Mouse (Mus musculus) liver, postnatal 0 days (tissue): ENCODE measurements around the gene Agtr1a.

Experiments
- CTCF ChIP-seq: sonication (generic); IDR thresholded peaks from 2 replicates; pipeline ENCODE4 v1.5.1; 2016; ENCODE audit warnings: antibody characterized with exemption, low read depth
- EP300 ChIP-seq: IDR thresholded peaks from 2 replicates; pipeline ENCODE4 v1.6.1; 2016; ENCODE audit warnings: antibody characterized with exemption, low read depth, mild to moderate bottlenecking

DNA sequence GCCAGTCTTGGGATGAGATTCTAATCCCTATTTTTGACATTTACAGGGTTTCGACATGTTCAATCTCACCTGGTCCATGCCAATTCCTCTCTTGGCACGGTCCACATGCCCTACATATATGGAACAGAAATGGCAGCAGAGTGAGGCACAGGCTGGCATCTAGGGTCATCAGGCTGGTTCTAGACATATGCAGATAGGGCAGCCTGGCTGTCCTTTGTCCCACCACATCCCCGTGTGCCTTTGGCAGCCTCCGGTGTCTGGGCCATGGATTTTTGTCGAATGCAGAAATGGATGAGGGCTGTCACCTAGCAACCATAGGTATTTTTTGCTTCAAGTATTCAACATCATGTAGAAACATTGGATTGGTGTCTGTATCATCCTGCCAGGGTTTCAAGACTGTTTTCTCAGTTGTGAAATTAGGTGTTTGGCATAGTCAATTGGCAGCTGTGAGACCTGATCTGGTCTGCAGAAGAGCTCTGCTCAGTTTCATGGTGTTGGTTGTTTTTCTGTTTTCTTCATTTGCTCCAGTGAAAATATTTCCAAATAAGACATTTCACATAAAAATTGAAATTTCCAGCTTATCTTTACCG is 18.8 kb downstream of the Agtr1a start:
- no peak for TF ChIP-seq CTCF
- TF ChIP-seq EP300, result no peak
